8 mouse cellular contexts compared by ENCODE assay signal in the genomic region with DNA sequence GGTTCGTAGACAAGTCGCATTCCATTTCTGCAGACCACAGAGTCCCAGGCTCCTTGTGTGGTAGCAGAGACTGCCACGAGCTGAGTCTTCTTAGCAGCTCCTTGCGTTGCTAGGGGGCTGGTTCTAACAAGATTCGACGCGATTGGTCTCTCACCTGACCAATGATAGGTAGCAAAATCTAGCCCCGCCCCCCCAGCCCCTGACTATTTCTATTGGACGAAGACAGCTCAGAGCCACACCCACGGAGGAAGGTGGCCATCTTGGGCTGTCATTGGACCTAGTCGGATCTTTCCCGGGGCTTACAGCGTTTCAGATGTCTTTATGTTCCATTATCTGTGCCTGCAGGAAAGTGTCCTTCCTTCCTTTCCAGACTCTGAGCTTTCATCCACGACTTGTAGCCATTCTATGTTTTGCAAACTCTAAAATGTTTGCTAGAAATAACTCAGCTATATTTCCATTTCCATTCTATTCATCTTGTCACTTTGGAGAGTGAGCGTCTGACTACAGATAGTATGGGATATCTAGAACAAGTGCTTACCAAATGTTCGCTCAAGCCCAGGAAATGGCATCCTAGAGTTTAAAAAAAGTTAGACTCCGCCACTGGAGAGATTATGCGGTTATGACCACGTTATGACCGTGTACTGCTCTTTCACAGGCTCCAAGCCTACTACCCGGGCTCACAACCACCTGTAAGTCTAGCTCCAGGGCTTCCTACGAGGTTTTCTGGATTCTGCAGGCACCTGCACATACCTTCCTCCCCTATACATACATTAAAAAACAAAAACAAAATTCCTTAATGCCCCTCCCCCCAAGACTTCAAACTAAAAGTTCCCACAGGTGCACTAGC. TPM values are rescaled to one million over a fixed set of nuclear protein-coding genes. Genes with fewer than 3 reads are reported as not detected.
DNase-seq lines count a peak whose midpoint lies in the region; ATAC-seq and TF ChIP-seq lines count a peak whose summit lies in the region.

No protein-coding gene starts in this region.

- TF ChIP-seq CTCF in brain, embryonic 14.5 days (IDR thresholded peaks at IDR 0.05; ENCODE audit: borderline replicate concordance, extremely low read depth, insufficient read depth, insufficient read length), result no peak

- no peaks in the 10 kb centered on the region for H3K27me3 ChIP-seq in embryonic facial prominence, embryonic 15.5 days
- no peaks in the 10 kb centered on the region for H3K27me3 ChIP-seq in hindbrain, embryonic 10.5 days (ENCODE audit: insufficient read depth, poor library complexity, severe bottlenecking)
- H3K27me3 ChIP-seq in lung, embryonic 15.5 days, result no peaks in the 10 kb centered on the region

- peaks cover 12% of the 10 kb centered on the region; the same call in 1 of the 2 replicates for H3K4me1 ChIP-seq in embryonic facial prominence, embryonic 15.5 days
- H3K4me1 ChIP-seq in hindbrain, embryonic 10.5 days (replicated peaks), result peaks cover 14% of the 10 kb centered on the region
- peaks cover 9% of the 10 kb centered on the region; the same call in 1 of the 2 replicates for H3K4me1 ChIP-seq in lung, embryonic 15.5 days

- H3K9me3 ChIP-seq in embryonic facial prominence, embryonic 15.5 days (replicated peaks), result no peaks in the 10 kb centered on the region
- H3K9me3 ChIP-seq in hindbrain, embryonic 10.5 days, result 0 out of 2 replicates have a peak, but pooled peaks cover 3% of the 10 kb centered on the region
- no peaks in the 10 kb centered on the region for H3K9me3 ChIP-seq in lung, embryonic 15.5 days

- peaks cover 18% of the 10 kb centered on the region; the same call in 1 of the 2 replicates for H3K36me3 ChIP-seq in embryonic facial prominence, embryonic 15.5 days
- peaks cover 25% of the 10 kb centered on the region for H3K36me3 ChIP-seq in hindbrain, embryonic 10.5 days
- peaks cover 5% of the 10 kb centered on the region; the same call in 1 of the 2 replicates for H3K36me3 ChIP-seq in lung, embryonic 15.5 days

- WGBS in embryonic facial prominence, embryonic 15.5 days, result 24% methylated on average over 22 of the region's 22 CpGs
- WGBS in hindbrain, embryonic 10.5 days, result 24% methylated on average over 22 of the region's 22 CpGs
- 22% methylated on average over 22 of the region's 22 CpGs for WGBS in lung, embryonic 15.5 days

- peak; percentile 92 for ATAC-seq in embryonic facial prominence, embryonic 15.5 days (ENCODE audit: insufficient number of reproducible peaks, low FRiP score, low TSS enrichment, low read depth)
- peak; percentile 93 for ATAC-seq in lung, embryonic 15.5 days (ENCODE audit: borderline replicate concordance, extremely low read depth, low FRiP score, low TSS enrichment)

- peak overlapping the region; percentile 75 for H3K27ac ChIP-seq in embryonic facial prominence, embryonic 15.5 days (replicated peaks)
- H3K27ac ChIP-seq in hindbrain, embryonic 10.5 days, result peak overlapping the region; percentile 84
- peak overlapping the region; percentile 32; the same call in 1 of the 2 replicates for H3K27ac ChIP-seq in lung, embryonic 15.5 days

- H3K4me2 ChIP-seq in embryonic facial prominence, embryonic 15.5 days (replicated peaks), result peak overlapping the region; percentile 72
- peak overlapping the region; percentile 72 for H3K4me2 ChIP-seq in lung, embryonic 15.5 days

- no peak overlapping the region for H3K9ac ChIP-seq in embryonic facial prominence, embryonic 15.5 days
- H3K9ac ChIP-seq in lung, embryonic 15.5 days, result peak overlapping the region; percentile 25; the same call in 1 of the 2 replicates

- peak overlapping the region; percentile 42 for H3K4me3 ChIP-seq in embryonic facial prominence, embryonic 15.5 days (replicated peaks)
- H3K4me3 ChIP-seq in hindbrain, embryonic 10.5 days, result peak overlapping the region; percentile 60
- H3K4me3 ChIP-seq in lung, embryonic 15.5 days, result peak overlapping the region; percentile 39

- peak; percentile 39; the same call in 1 of the 2 replicates for TF ChIP-seq POLR2A in brain, embryonic 14.5 days (IDR thresholded peaks at IDR 0.05; ENCODE audit: borderline replicate concordance, extremely low read depth, insufficient read depth, insufficient read length, poor library complexity, severe bottlenecking)

- DNase-seq in CD4-positive, CD25-positive, alpha-beta regulatory T cell, adult 2 months (ENCODE audit: low read depth, low spot score), result peak; percentile 82
- DNase-seq in brain, embryonic 14.5 days (ENCODE audit: low read depth), result peak; percentile 98
- peak; percentile 96 for DNase-seq in hindbrain, embryonic 10.5 days (ENCODE audit: low spot score)
- DNase-seq in layer of hippocampus, adult 8-10 months (ENCODE audit: low spot score in 2 of 2), result peak; percentile 63 to 64
- peak; percentile 10 for DNase-seq in ovary, postnatal 10 days (ENCODE audit: low spot score)
- peak; percentile 88 for DNase-seq in thymus, postnatal 0 days (ENCODE audit: low spot score)

RNA-seq across cellular contexts. Expression of a gene that starts 8.8 kb away (rescaled TPM):
- 20.8 and 23.0 TPM in 2 replicates for polyA plus RNA-seq in brain, embryonic 14.5 days (2012; rRNA removed)
- polyA plus RNA-seq in embryonic facial prominence, embryonic 15.5 days (2015; fragmentation: Nextera tagmentation; extraction: Ambion mirVana), result 27.0 and 28.3 TPM in 2 replicates
- polyA plus RNA-seq in hindbrain, embryonic 10.5 days (2016; fragmentation: Nextera tagmentation; extraction: Ambion mirVana), result 20.9 and 22.5 TPM in 2 replicates
- 10 to 100 TPM; 29.6 to 33.1 (median 32.7) TPM for total RNA-seq in layer of hippocampus, adult 8-10 months (2022)
- polyA plus RNA-seq in lung, embryonic 15.5 days (2015; fragmentation: Nextera tagmentation; extraction: Ambion mirVana), result 21.4 and 24.9 TPM in 2 replicates
- polyA plus RNA-seq in thymus, postnatal 0 days (2015; fragmentation: Nextera tagmentation; extraction: Ambion mirVana), result 13.0 and 13.6 TPM in 2 replicates

RNA-seq across cellular contexts. Expression of a gene that starts 45.4 kb away (rescaled TPM):
- polyA plus RNA-seq in brain, embryonic 14.5 days (2012; rRNA removed), result 694 and 702 TPM in 2 replicates
- polyA plus RNA-seq in embryonic facial prominence, embryonic 15.5 days (2015; fragmentation: Nextera tagmentation; extraction: Ambion mirVana), result 400 and 410 TPM in 2 replicates
- polyA plus RNA-seq in hindbrain, embryonic 10.5 days (2016; fragmentation: Nextera tagmentation; extraction: Ambion mirVana), result 502 and 622 TPM in 2 replicates
- total RNA-seq in layer of hippocampus, adult 8-10 months (2022), result 100 to 1,000 TPM; 246 to 288 (median 274) TPM
- 489 and 493 TPM in 2 replicates for polyA plus RNA-seq in lung, embryonic 15.5 days (2015; fragmentation: Nextera tagmentation; extraction: Ambion mirVana)
- 350 and 356 TPM in 2 replicates for polyA plus RNA-seq in thymus, postnatal 0 days (2015; fragmentation: Nextera tagmentation; extraction: Ambion mirVana)

Comparison
In these comparisons a context has a peak if more than half of its experiments do, and no peak if none do; other contexts are left out.
1. Peak in every context shown above with its lines: DNase-seq, ATAC-seq, H3K4me3 ChIP-seq and H3K27ac ChIP-seq.
2. DNase-seq: peak in every context shown above with its lines; median percentile 98 in brain, embryonic 14.5 days; 96 in hindbrain, embryonic 10.5 days; 88 in thymus, postnatal 0 days; 82 in CD4-positive, CD25-positive, alpha-beta regulatory T cell, adult 2 months; 64 in layer of hippocampus, adult 8-10 months; 10 in ovary, postnatal 10 days.
3. H3K27ac ChIP-seq: peak in every context shown above with its lines; median percentile 84 in hindbrain, embryonic 10.5 days; 75 in embryonic facial prominence, embryonic 15.5 days; 32 in lung, embryonic 15.5 days.